Mouse (Mus musculus): Measurements from ENCODE around the gene Inca1.

Inca1 gene

GRCm38 (mm10) chr11:70652884-70653344 lies 47.0 kb downstream of the Inca1 start:
- no peak for DNase-seq (ENCODE audit: low spot score)

GRCm38 (mm10) chr11:70652029-70652883 lies 47.7 kb downstream of the Inca1 start:
- DNase-seq (ENCODE audit: low spot score): no peak

GRCm38 (mm10) chr11:70651391-70651790 lies 48.6 kb downstream of the Inca1 start:
- DNase-seq (ENCODE audit: low spot score): peak; percentile 60

- no peak for DNase-seq (ENCODE audit: low spot score)
These were observed 49.4 kb downstream of the Inca1 start for GRCm38 (mm10) chr11:70650322-70651175.

GRCm38 (mm10) chr11:70649185-70649734 lies 50.7 kb downstream of the Inca1 start:
- no peak for DNase-seq (ENCODE audit: low spot score)

- DNase-seq (ENCODE audit: low spot score): no peak
These were observed 51.4 kb downstream of the Inca1 start for GRCm38 (mm10) chr11:70648512-70648911.

- DNase-seq (ENCODE audit: low spot score): peak; percentile 31
These were observed 52.1 kb downstream of the Inca1 start for GRCm38 (mm10) chr11:70647716-70648420.

GRCm38 (mm10) chr11:70646691-70647650 lies 53.0 kb downstream of the Inca1 start, which contains the start of the genes Rnf167 and Slc25a11:
Rnf167 (plus strand) TSS chr11:70647235.
Slc25a11 (minus strand) TSS chr11:70647479.
- DNase-seq (ENCODE audit: low spot score): peak; percentile 97

GRCm38 (mm10) chr11:70646259-70646555 lies 53.7 kb downstream of the Inca1 start:
- no peak for DNase-seq (ENCODE audit: low spot score)

GRCm38 (mm10) chr11:70645461-70646258 lies 54.3 kb downstream of the Inca1 start:
- DNase-seq (ENCODE audit: low spot score): no peak

GRCm38 (mm10) chr11:70644564-70645103 lies 55.3 kb downstream of the Inca1 start:
- no peak for DNase-seq (ENCODE audit: low spot score)

GRCm38 (mm10) chr11:70643051-70643450 lies 56.9 kb downstream of the Inca1 start:
- DNase-seq (ENCODE audit: low spot score): no peak

GRCm38 (mm10) chr11:70641241-70641640 lies 58.7 kb downstream of the Inca1 start:
- no peak for DNase-seq (ENCODE audit: low spot score)

- DNase-seq (ENCODE audit: low spot score): no peak
These were observed 60.0 kb downstream of the Inca1 start for GRCm38 (mm10) chr11:70639976-70640375.

GRCm38 (mm10) chr11:70638714-70639278 lies 61.2 kb downstream of the Inca1 start, which contains the start of gene Gp1ba:
Gp1ba (plus strand) TSS chr11:70639122.
- no peak for DNase-seq (ENCODE audit: low spot score)
